Mouse (Mus musculus) midbrain, embryonic 11.5 days (tissue): Measurements from ENCODE around the gene St3gal2. TPM values are rescaled to one million over a fixed set of nuclear protein-coding genes. Genes with fewer than 3 reads are reported as not detected.
"Not testable (repeated sequence)": the region's sequence is repeated elsewhere in the genome, so short reads cannot be mapped to it uniquely, and the experiment has no call there.

Source experiments
- ATAC-seq: fragments of 200-750 bp; cut with Nextera tagmentation; 2 replicates; pipeline ENCODE4 v1.8.0; 2017; ENCODE audit warnings: moderate TSS enrichment, moderate library complexity; ENCODE audit not compliant: low FRiP score
- DNase-seq: peaks from one replicate; pipeline ENCODE4 v3.0.0; 2015; ENCODE audit warnings: low spot score; ENCODE audit errors: missing footprints
- H3K27ac ChIP-seq: fragments of 300-500 bp; sonication (generic); 2 replicates; pipeline ENCODE4 v1.5.1; 2014; ENCODE audit warnings: low read depth, low read length
- H3K27me3 ChIP-seq: fragments of 300-500 bp; sonication (generic); 2 replicates; pipeline ENCODE4 v1.6.1; 2014; ENCODE audit warnings: mild to moderate bottlenecking, low read length, moderate library complexity, mixed read lengths; ENCODE audit not compliant: control insufficient read depth, insufficient read depth
- H3K36me3 ChIP-seq: fragments of 300-500 bp; sonication (generic); 2 replicates; pipeline ENCODE4 v1.6.1; 2014; ENCODE audit warnings: mild to moderate bottlenecking, low read length, moderate library complexity, mixed read lengths; ENCODE audit not compliant: control insufficient read depth, insufficient read depth
- H3K4me1 ChIP-seq: fragments of 300-500 bp; sonication (generic); 2 replicates; pipeline ENCODE4 v1.6.1; 2014; ENCODE audit warnings: low read length; ENCODE audit not compliant: control insufficient read depth, insufficient read depth
- H3K4me2 ChIP-seq: fragments of 300-500 bp; sonication (generic); 2 replicates; pipeline ENCODE4 v1.6.1; 2014; ENCODE audit warnings: mild to moderate bottlenecking, moderate library complexity
- H3K4me3 ChIP-seq: fragments of 300-500 bp; sonication (generic); 2 replicates; pipeline ENCODE4 v1.5.1; 2014; ENCODE audit warnings: low read depth, low read length
- H3K9ac ChIP-seq: fragments of 300-500 bp; sonication (generic); 2 replicates; pipeline ENCODE4 v1.6.1; 2014; ENCODE audit warnings: low read length
- H3K9me3 ChIP-seq: fragments of 300-500 bp; sonication (generic); 2 replicates; pipeline ENCODE4 v1.6.1; 2016; ENCODE audit warnings: low read length; ENCODE audit not compliant: control insufficient read depth
- WGBS: fragments of 180-500 bp; shearing (Covaris S2); extraction: QIAGEN DNeasy Blood & Tissue Kit; methylation state at CpG from one replicate; pipeline ENCODE4 v1.1.7; 2014; 5-methylcytosine and 5-hydroxymethylcytosine counted together
- polyA plus RNA-seq: library from polyadenylated mRNA; unstranded; fragments of >200 nt; fragmentation: Nextera tagmentation; extraction: Ambion mirVana; gene quantifications from 2 replicates; pipeline ENCODE4 v1.2.1, GENCODE M21; 2014

The St3gal2 gene
- polyA plus RNA-seq, 1 experiment from 2014 or later, result 11.3 TPM

- H3K4me2 ChIP-seq, result no peak overlapping the region
- no peaks in the 10 kb centered on the region for H3K27me3 ChIP-seq
- H3K4me3 ChIP-seq, result no peak overlapping the region
- no peaks in the 10 kb centered on the region for H3K4me1 ChIP-seq
- peaks cover 5% of the 10 kb centered on the region; the same call in 1 of the 2 replicates for H3K36me3 ChIP-seq
- ATAC-seq (no peak), DNase-seq (no peak)
- H3K27ac ChIP-seq, result no peak overlapping the region
- WGBS, result 88% methylated on average over 15 of the region's 15 CpGs
- H3K9ac ChIP-seq, result no peak overlapping the region
- H3K9me3 ChIP-seq, result no peaks in the 10 kb centered on the region
Measured at GRCm38 (mm10) chr8:110956619-110957450, 37.1 kb downstream of the St3gal2 start.

DNA sequence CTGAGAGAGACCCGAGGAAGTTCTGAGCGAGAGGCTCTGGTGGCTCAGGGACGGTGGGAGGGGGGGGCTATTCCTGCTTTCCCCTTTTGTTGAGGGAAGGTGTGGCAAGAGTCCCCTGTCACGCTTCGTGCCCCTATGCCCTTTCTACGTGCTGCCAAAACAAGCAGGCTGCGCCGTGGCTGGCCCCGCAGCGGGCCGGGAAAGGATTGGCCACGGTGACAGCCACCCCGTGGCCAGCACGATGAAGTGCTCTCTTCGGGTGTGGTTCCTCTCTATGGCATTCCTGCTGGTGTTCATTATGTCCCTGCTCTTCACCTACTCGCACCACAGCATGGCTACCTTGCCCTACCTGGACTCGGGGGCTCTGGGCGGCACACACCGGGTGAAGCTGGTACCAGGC is 37.7 kb downstream of the St3gal2 start:
- no peak for DNase-seq
- no peaks in the 10 kb centered on the region for H3K27me3 ChIP-seq
- peaks cover 5% of the 10 kb centered on the region; the same call in 1 of the 2 replicates for H3K36me3 ChIP-seq
- no peaks in the 10 kb centered on the region for H3K4me1 ChIP-seq
- H3K4me2 ChIP-seq, result no peak overlapping the region
- H3K4me3 ChIP-seq, result no peak overlapping the region
- no peak for ATAC-seq
- no peak overlapping the region for H3K9ac ChIP-seq
- WGBS, result 93% methylated on average over 19 of the region's 19 CpGs
- H3K27ac ChIP-seq, result no peak overlapping the region
- no peaks in the 10 kb centered on the region for H3K9me3 ChIP-seq

- H3K9me3 ChIP-seq, result no peaks in the 10 kb centered on the region
- ATAC-seq (no peak), DNase-seq (no peak)
- no peak overlapping the region for H3K9ac ChIP-seq
- H3K4me2 ChIP-seq, result no peak overlapping the region
- no peaks in the 10 kb centered on the region for H3K27me3 ChIP-seq
- WGBS, result 93% methylated on average over 5 of the region's 5 CpGs
- no peaks in the 10 kb centered on the region for H3K4me1 ChIP-seq
- H3K4me3 ChIP-seq, result no peak overlapping the region
- peaks cover 5% of the 10 kb centered on the region; the same call in 1 of the 2 replicates for H3K36me3 ChIP-seq
- no peak overlapping the region for H3K27ac ChIP-seq
Measured at GRCm38 (mm10) chr8:110958135-110958534, 38.4 kb downstream of the St3gal2 start.

GRCm38 (mm10) chr8:110958553-110958952 is 38.8 kb downstream of the St3gal2 start:
- H3K27ac ChIP-seq, H3K9me3 ChIP-seq, DNase-seq, H3K27me3 ChIP-seq, H3K9ac ChIP-seq, H3K4me2 ChIP-seq, ATAC-seq, H3K4me1 ChIP-seq, H3K4me3 ChIP-seq, H3K36me3 ChIP-seq: not testable (repeated sequence)
- WGBS, result 91% methylated on average over 7 of the region's 7 CpGs

DNA sequence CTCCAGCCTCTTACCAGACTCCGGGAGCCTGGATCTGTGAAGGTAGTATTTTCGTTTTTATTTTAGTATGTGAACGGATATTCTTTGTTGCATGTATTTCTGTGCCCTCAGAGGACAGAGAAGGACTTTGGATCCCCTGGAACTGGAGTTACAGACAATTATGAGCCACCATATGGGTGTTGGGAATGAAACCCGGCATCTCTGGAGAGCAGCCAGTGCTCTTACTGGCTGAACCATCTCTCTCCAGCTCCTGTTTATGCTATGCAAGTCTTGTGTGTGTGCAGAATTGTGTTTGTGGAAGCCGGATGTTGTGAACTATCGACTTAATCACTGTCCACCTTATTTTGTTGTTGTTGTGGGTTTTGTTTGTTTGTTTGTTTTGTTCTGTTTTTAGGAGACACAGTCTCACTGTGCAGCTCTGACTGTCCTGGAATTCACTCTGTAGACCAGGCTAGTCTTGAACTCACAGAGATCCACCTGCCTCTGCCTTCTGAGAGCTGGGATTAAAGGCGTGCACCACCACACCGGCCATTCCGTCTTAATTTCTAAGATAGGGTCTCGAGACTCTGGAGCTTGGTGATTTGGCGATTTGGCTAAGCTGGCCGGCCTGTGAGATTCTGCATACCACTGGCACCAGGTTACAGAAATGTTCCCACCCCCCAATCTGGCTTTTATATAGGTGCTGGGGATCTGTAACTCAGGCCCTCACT is 39.5 kb downstream of the St3gal2 start:
- WGBS, result 94% methylated on average over 12 of the region's 12 CpGs
- Histone ChIP-seq H3K9me3 (no peaks in the 10 kb centered on the region), H3K27ac (no peak overlapping the region), H3K4me3 (no peak overlapping the region), H3K9ac (no peak overlapping the region), H3K4me1 (no peaks in the 10 kb centered on the region), H3K36me3 (peaks cover 5% of the 10 kb centered on the region; the same call in 1 of the 2 replicates), H3K27me3 (no peaks in the 10 kb centered on the region), H3K4me2 (no peak overlapping the region)
- DNase-seq, result no peak
- ATAC-seq, result no peak

- Histone ChIP-seq H3K27ac (no peak overlapping the region), H3K36me3 (peaks cover 5% of the 10 kb centered on the region; the same call in 1 of the 2 replicates), H3K4me2 (no peak overlapping the region), H3K9ac (no peak overlapping the region), H3K4me1 (no peaks in the 10 kb centered on the region), H3K27me3 (no peaks in the 10 kb centered on the region), H3K4me3 (no peak overlapping the region), H3K9me3 (no peaks in the 10 kb centered on the region)
- WGBS, result 89% methylated on average over 6 of the region's 6 CpGs
- DNase-seq, result no peak
- no peak for ATAC-seq
Measured at GRCm38 (mm10) chr8:110959906-110960305, 40.2 kb downstream of the St3gal2 start.

DNA sequence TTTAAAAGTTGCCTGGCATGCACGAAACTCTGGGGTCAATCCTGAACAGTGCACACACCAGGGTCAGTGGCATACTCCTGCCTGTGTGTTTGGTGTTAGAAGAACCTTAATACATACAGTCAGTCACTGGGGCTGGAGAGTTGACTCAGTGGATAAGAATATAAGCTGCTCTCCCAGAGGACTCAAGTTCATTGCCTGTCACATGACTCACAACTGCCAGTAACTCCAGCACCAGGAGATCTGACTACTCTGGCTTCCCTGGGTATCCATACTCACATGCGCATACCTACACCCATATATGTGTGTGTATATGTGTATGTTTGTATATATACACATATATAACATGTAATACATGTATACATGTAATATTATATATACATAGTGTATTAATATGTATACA is 43.3 kb downstream of the St3gal2 start:
- H3K4me3 ChIP-seq, result no peak overlapping the region
- WGBS, result 90% methylated on average over 2 of the region's 2 CpGs
- ATAC-seq (no peak), DNase-seq (no peak)
- no peak overlapping the region for H3K9ac ChIP-seq
- H3K4me1 ChIP-seq, result no peaks in the 10 kb centered on the region
- H3K27ac ChIP-seq, result no peak overlapping the region
- H3K4me2 ChIP-seq, result no peak overlapping the region
- H3K9me3 ChIP-seq, result no peaks in the 10 kb centered on the region
- peaks cover 3% of the 10 kb centered on the region; the same call in 1 of the 2 replicates for H3K36me3 ChIP-seq
- no peaks in the 10 kb centered on the region for H3K27me3 ChIP-seq

DNA sequence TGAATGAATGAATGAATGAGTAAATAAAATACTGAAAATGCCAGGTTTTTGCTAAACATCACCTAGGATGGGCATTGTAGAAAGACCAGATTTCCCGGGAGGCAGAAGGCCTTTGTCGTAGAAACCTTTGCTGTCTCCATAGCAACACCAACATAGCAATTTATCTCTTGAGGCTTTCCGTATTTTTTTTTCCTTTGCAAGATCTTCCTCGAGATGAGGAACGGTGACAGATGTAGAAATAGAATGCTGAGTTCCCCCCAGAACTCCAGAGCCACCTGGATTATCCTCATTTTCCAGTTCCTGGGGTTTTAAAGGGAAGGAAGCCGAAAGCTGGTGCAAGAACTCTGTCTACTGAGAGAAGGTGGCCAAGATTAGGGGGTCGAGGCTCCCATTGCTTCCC is 44.9 kb downstream of the St3gal2 start:
- H3K36me3 ChIP-seq, result peaks cover 2% of the 10 kb centered on the region; the same call in 1 of the 2 replicates
- WGBS, result 82% methylated on average over 7 of the region's 7 CpGs
- H3K9ac ChIP-seq, result no peak overlapping the region

GRCm38 (mm10) chr8:110965594-110965993 is 45.9 kb downstream of the St3gal2 start:
- no peaks in the 10 kb centered on the region for H3K36me3 ChIP-seq
- H3K9ac ChIP-seq, result no peak overlapping the region
- no peaks in the 10 kb centered on the region for H3K27me3 ChIP-seq
- H3K4me1 ChIP-seq, result peaks cover under 1% of the 10 kb centered on the region
- no peaks in the 10 kb centered on the region for H3K9me3 ChIP-seq
- no peak overlapping the region for H3K4me3 ChIP-seq
- 78% methylated on average over 7 of the region's 7 CpGs for WGBS
- ATAC-seq (no peak), DNase-seq (no peak)
- no peak overlapping the region for H3K4me2 ChIP-seq
- H3K27ac ChIP-seq, result no peak overlapping the region

More for the DNA sequence above, 44.9 kb downstream of the St3gal2 start:
- no peaks in the 10 kb centered on the region for H3K9me3 ChIP-seq
- DNase-seq, result no peak
- H3K4me3 ChIP-seq, result no peak overlapping the region
- no peaks in the 10 kb centered on the region for H3K27me3 ChIP-seq
- no peak for ATAC-seq
- H3K27ac ChIP-seq, result no peak overlapping the region
- H3K4me1 ChIP-seq, result no peaks in the 10 kb centered on the region
- no peak overlapping the region for H3K4me2 ChIP-seq
